Comparison of ENCODE assay signal across 8 mouse cellular contexts in genomic region chr13:60176136-60176775, GRCm38 (mm10). TPM values are rescaled to one million over a fixed set of nuclear protein-coding genes. Genes with fewer than 3 reads are reported as not detected.
DNase-seq lines count a peak whose midpoint lies in the region; ATAC-seq and TF ChIP-seq lines count a peak whose summit lies in the region.

No protein-coding gene starts in this region.

- peak; percentile 4; the same call in 1 of the 2 replicates for ATAC-seq in embryonic facial prominence, embryonic 14.5 days (ENCODE audit: low read depth)
- 0 out of 2 replicates have a peak, but pooled peaks have one; percentile 27 for ATAC-seq in heart, embryonic 13.5 days (ENCODE audit: extremely low read depth, insufficient number of reproducible peaks, low FRiP score, low TSS enrichment)
- peak; percentile 16; the same call in 1 of the 2 replicates for ATAC-seq in liver, embryonic 16.5 days (ENCODE audit: low read depth)

- TF ChIP-seq POLR2A in thymus, adult 2 months (IDR thresholded peaks at IDR 0.05; ENCODE audit: control insufficient read depth, extremely low read depth, insufficient read depth, low read length, poor library complexity) = no peak

- H3K4me1 ChIP-seq in thymus, adult 2 months (replicated peaks; ENCODE audit: control insufficient read depth, insufficient read depth, low read length) = no peaks in the 10 kb centered on the region
- H3K4me1 ChIP-seq in embryonic facial prominence, embryonic 14.5 days (ENCODE audit: control insufficient read depth, insufficient read depth, low read length) = peaks cover 15% of the 10 kb centered on the region
- peaks cover 35% of the 10 kb centered on the region for H3K4me1 ChIP-seq in heart, embryonic 13.5 days
- H3K4me1 ChIP-seq in liver, embryonic 16.5 days (ENCODE audit: control insufficient read depth, low read depth, low read length) = no peaks in the 10 kb centered on the region; the same call in 1 of the 2 replicates

- H3K9me3 ChIP-seq in embryonic facial prominence, embryonic 14.5 days (ENCODE audit: control insufficient read depth, low read length) = no peaks in the 10 kb centered on the region
- no peaks in the 10 kb centered on the region for H3K9me3 ChIP-seq in heart, embryonic 13.5 days
- no peaks in the 10 kb centered on the region for H3K9me3 ChIP-seq in liver, embryonic 16.5 days (replicated peaks; ENCODE audit: control insufficient read depth, low read length)

- H3K36me3 ChIP-seq in thymus, adult 2 months (ENCODE audit: control insufficient read depth, insufficient read depth, low read length) = no peaks in the 10 kb centered on the region
- H3K36me3 ChIP-seq in embryonic facial prominence, embryonic 14.5 days (ENCODE audit: control insufficient read depth, insufficient read depth, low read length) = peaks cover 22% of the 10 kb centered on the region
- no peaks in the 10 kb centered on the region for H3K36me3 ChIP-seq in heart, embryonic 13.5 days
- H3K36me3 ChIP-seq in liver, embryonic 16.5 days (ENCODE audit: control insufficient read depth, insufficient read depth) = no peaks in the 10 kb centered on the region

- H3K27ac ChIP-seq in thymus, adult 2 months (ENCODE audit: control insufficient read depth, insufficient read depth, low read length) = no peak overlapping the region
- H3K27ac ChIP-seq in embryonic facial prominence, embryonic 14.5 days (replicated peaks; ENCODE audit: low read depth, low read length) = peak overlapping the region; percentile 100
- peak overlapping the region; percentile 99 for H3K27ac ChIP-seq in heart, embryonic 13.5 days (replicated peaks)
- H3K27ac ChIP-seq in liver, embryonic 16.5 days (ENCODE audit: low read length) = no peak overlapping the region; the same call in 1 of the 2 replicates

- peak overlapping the region; percentile 62 for H3K4me2 ChIP-seq in embryonic facial prominence, embryonic 14.5 days (ENCODE audit: low read depth, low read length)
- peak overlapping the region; percentile 90 for H3K4me2 ChIP-seq in heart, embryonic 13.5 days
- H3K4me2 ChIP-seq in liver, embryonic 16.5 days (ENCODE audit: low read depth, low read length) = peak overlapping the region; percentile 63

- no peak for DNase-seq in thymus, adult 2 months
- no peak for DNase-seq in thymus, postnatal 0 days (ENCODE audit: low spot score)
- peak; percentile 77 for DNase-seq in embryonic facial prominence, embryonic 14.5 days (ENCODE audit: low spot score)
- DNase-seq in kidney, postnatal 25 days = peak; percentile 70 to 81
- DNase-seq in ovary, postnatal 14 days (ENCODE audit: low spot score) = peak; percentile 34
- DNase-seq in thymus, postnatal 36 days = no peak

- peak overlapping the region; percentile 4 for H3K4me3 ChIP-seq in thymus, adult 2 months (ENCODE audit: control insufficient read depth, insufficient read depth, low read length)
- H3K4me3 ChIP-seq in embryonic facial prominence, embryonic 14.5 days (ENCODE audit: low read depth, low read length) = peak overlapping the region; percentile 96
- peak overlapping the region; percentile 88 for H3K4me3 ChIP-seq in heart, embryonic 13.5 days
- peak overlapping the region; percentile 50 for H3K4me3 ChIP-seq in liver, embryonic 16.5 days (ENCODE audit: low read depth, low read length)

- WGBS in thymus, adult 2 months = 3% methylated on average over 79 of the region's 82 CpGs
- WGBS in embryonic facial prominence, embryonic 14.5 days = 0% methylated on average over 8 of the region's 82 CpGs
- WGBS in heart, embryonic 13.5 days = under 1% methylated on average over 78 of the region's 82 CpGs
- WGBS in liver, embryonic 16.5 days (ENCODE audit: insufficient replicate concordance) = under 1% methylated on average over 80 of the region's 82 CpGs

- TF ChIP-seq CTCF in thymus, adult 2 months (IDR thresholded peaks at IDR 0.05; ENCODE audit: borderline replicate concordance, control insufficient read depth, extremely low read depth, insufficient read depth, low read length, poor library complexity) = no peak

- peak overlapping the region; percentile 99 for H3K9ac ChIP-seq in embryonic facial prominence, embryonic 14.5 days (ENCODE audit: low read depth, low read length)
- peak overlapping the region; percentile 98 for H3K9ac ChIP-seq in heart, embryonic 13.5 days
- peak overlapping the region; percentile 34; the same call in 1 of the 2 replicates for H3K9ac ChIP-seq in liver, embryonic 16.5 days (ENCODE audit: low read depth, low read length)

- H3K27me3 ChIP-seq in thymus, adult 2 months (ENCODE audit: control insufficient read depth, insufficient read depth, low read length) = no peaks in the 10 kb centered on the region; the same call in 1 of the 2 replicates
- no peaks in the 10 kb centered on the region for H3K27me3 ChIP-seq in embryonic facial prominence, embryonic 14.5 days (replicated peaks; ENCODE audit: control insufficient read depth, insufficient read depth, low read length)
- 0 out of 2 replicates have a peak, but pooled peaks cover 5% of the 10 kb centered on the region for H3K27me3 ChIP-seq in heart, embryonic 13.5 days (replicated peaks)
- H3K27me3 ChIP-seq in liver, embryonic 16.5 days (ENCODE audit: control insufficient read depth, insufficient read depth, low read depth, low read length) = peaks cover 60% of the 10 kb centered on the region

RNA-seq across cellular contexts. Expression of gene Gas1, which starts 0.9 kb away (rescaled TPM):
- 58.7 and 66.8 TPM in 2 replicates for polyA plus RNA-seq in thymus, adult 2 months (2012; rRNA removed)
- 10.6 and 12.7 TPM in 2 replicates for polyA plus RNA-seq in thymus, postnatal 0 days (2015; fragmentation: Nextera tagmentation; extraction: Ambion mirVana)
- polyA plus RNA-seq in embryonic facial prominence, embryonic 14.5 days (2014; fragmentation: Nextera tagmentation; extraction: Ambion mirVana) = 158 and 184 TPM in 2 replicates
- polyA plus RNA-seq in heart, embryonic 13.5 days (2015; fragmentation: Nextera tagmentation; extraction: Ambion mirVana) = 26.2 and 30.3 TPM in 2 replicates
- 1.2 and 1.9 TPM in 2 replicates for polyA plus RNA-seq in liver, embryonic 16.5 days (2015; fragmentation: Nextera tagmentation; extraction: Ambion mirVana)

Comparison
In these comparisons a context has a peak if more than half of its experiments do, and no peak if none do; other contexts are left out.
1. DNase-seq: peak in embryonic facial prominence, embryonic 14.5 days (single experiment), kidney, postnatal 25 days (2 of 2) and ovary, postnatal 14 days (single experiment); none in thymus, adult 2 months (single experiment), thymus, postnatal 0 days (single experiment) and thymus, postnatal 36 days (0 of 2).
2. H3K27ac ChIP-seq: peak in embryonic facial prominence, embryonic 14.5 days (single experiment) and heart, embryonic 13.5 days (single experiment); none in thymus, adult 2 months (single experiment) and liver, embryonic 16.5 days (single experiment).
3. H3K4me3 ChIP-seq: peak in every context shown above with its lines; median percentile 96 in embryonic facial prominence, embryonic 14.5 days; 88 in heart, embryonic 13.5 days; 50 in liver, embryonic 16.5 days; 4 in thymus, adult 2 months.
4. H3K9ac ChIP-seq: peak in every context shown above with its lines; median percentile 99 in embryonic facial prominence, embryonic 14.5 days; 98 in heart, embryonic 13.5 days; 34 in liver, embryonic 16.5 days.
5. Peak in every context shown above with its lines, with median percentiles within 50 percentile points of each other: ATAC-seq and H3K4me2 ChIP-seq.